Mouse (Mus musculus) left cerebral cortex, adult 9 months (tissue): Measurements from ENCODE around the gene Ankrd44.

Source experiments
- DNase-seq, 2 experiments: peaks; one replicate each; pipeline ENCODE4 v3.0.0; 2022; ENCODE audit warnings: low spot score in 2 of 2

Gene Ankrd44

DNA sequence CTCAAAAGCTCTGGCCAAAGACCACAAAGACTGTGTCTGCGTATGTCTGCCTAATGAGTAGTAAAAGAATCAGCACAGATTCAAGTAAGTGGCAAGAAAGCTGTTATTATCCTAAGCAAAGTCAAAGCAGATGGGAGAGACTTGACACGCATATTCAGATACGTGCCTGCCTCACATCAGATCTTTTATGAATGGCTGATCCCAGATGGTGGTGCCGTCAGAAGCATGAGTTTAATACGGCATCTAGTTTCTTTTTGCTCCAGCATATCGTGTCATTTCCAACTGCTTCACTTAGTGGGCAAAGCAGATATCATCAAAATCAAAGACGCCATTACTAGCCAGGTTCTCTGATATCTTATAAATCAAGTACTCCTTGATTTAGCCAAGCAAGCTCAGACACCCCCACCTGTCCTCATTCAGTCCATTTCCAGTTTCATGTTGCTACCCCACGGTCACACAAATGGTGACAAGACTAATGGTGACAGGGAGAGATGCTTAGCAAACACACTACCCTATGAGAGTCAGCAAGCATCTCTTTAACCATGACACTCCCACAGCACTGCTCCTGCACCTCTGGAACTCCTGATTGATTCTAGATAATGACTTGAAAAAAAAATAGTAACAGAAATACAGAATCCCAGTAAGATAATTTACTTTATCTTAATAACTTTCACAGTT lies 218.2 kb downstream of the Ankrd44 start:
- DNase-seq, result no peak

DNA sequence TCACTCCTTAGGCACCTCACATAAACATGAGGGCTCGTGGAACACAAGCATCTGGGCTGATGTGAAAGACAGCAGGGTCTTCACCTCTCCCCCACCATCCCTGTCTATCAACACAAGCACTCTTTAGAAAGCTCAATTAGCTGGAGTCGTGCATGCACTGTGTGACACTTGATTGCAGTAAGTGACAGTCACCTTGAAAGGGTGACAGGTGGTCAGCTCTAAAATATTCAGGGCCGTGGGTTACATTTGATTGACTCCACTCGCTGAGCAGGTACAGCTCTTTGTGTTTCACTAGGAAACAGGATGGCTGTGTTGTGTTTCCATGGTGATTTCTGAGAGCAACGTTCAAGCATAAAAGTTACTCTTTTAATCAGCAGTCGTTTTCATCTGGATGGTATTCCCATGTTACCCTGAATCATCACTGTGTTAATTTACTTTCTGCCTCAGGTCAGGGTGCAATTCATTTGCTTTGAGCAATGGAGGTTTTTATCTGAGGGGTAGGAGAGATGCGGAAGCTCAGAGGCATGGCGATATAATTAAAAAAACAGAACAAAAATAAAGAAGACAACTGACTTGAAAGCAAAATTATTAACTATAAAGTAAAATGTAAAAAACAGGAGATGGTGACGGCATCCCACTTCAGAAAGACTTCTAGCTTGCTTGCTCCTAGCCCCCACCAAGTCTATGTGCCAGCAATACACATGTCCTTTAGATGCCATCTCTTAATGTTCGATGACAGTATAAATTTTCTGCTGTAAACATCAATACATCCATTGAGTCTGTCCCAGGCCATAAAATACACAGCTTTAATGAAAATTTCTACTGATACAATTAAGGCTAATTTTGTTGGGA lies 218.9 kb downstream of the Ankrd44 start:
- no peak for DNase-seq

DNA sequence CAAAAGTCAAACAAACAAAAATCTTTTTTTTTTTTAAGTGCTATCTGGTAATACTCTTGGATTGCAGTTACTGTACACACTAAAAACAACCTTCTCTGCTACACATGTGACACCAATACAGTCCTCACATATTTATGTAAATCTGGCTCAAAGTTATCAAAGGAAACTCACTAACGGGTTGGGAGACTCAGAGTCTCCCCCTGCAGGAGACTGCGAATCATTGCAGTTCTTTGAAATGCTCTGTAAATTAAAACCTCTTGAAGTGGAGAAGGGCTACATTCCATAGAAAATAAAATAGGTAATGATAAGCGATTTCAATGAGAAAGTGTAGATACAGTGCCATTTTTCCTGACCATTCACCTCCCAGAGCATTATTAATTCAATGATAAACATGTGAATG lies 219.6 kb downstream of the Ankrd44 start:
- no peak for DNase-seq

DNA sequence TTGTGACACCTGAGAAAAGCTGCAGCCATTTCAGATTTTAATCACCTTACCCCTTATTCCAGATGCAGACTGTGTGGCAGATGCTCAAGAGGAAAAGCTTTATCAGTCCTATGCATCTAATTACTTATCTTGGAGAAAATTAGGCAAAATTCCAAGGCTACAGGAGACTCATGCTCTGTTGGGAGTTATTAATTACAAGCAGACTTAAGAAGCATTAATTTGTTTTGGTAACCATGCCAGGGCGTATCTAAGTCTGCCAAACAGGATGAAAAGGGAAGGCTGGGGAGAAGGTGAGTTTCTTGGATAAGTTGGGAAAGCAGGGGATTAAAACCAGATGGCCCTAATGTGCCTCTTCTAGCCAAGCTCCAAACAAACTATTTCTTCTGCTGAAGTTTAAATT lies 222.7 kb downstream of the Ankrd44 start:
- DNase-seq, result no peak

DNA sequence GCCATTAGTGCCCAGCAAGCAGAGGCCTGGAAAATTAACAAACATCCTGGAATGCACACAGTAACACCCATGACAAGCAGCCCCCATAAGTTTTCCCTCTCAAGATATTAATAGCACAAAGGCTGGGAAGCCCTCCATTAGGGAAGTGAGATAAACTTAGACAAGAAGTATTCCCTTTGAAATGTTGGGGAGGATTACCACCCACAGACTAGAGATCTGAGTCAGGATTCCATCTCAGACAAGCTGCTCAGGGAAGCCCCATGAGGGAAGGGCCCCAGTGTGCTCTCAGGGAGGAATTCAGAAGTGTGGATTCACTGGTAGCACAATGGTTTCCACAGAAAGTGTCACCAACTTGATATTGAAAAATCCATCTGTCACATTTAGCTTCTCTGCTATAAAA lies 223.3 kb downstream of the Ankrd44 start:
- no peak for DNase-seq

DNA sequence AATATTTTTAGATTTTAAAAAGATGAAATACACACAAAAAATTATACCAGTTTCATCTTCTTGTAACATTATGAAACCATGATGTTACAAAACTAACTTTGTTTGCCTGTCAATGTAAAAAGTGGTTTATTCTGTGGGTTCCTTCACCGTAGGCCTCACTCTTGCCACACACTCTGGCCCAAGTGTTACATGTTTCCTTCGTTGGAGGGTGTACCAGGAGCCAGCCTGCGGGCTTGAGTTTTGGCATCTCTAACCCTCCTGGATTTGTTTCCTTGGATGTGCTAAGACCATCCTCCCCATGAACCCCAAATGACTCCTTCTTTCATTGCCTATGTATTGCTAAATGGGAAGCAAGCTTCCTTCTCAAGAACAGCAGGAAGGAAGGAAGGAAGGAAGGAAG lies 230.8 kb downstream of the Ankrd44 start:
- DNase-seq, result no peak

DNA sequence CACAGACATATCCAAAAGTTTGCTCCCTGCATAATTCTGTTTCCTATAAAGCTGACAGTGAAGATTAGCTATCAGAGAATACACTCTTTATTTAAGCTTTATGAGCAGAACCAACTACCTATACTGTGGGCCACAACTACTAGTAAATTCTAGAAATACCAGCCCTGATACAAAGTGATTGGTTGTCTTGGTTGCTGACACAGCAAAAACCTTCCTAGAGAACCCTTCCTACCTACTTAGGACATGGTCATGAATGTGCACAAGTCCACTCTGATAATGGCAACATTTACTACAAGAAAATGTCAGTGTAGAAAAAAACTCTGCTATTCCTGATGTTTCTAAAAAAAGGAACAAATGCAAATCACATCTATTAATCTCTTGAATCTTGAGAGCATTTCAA lies 234.4 kb downstream of the Ankrd44 start:
- no peak for DNase-seq

DNA sequence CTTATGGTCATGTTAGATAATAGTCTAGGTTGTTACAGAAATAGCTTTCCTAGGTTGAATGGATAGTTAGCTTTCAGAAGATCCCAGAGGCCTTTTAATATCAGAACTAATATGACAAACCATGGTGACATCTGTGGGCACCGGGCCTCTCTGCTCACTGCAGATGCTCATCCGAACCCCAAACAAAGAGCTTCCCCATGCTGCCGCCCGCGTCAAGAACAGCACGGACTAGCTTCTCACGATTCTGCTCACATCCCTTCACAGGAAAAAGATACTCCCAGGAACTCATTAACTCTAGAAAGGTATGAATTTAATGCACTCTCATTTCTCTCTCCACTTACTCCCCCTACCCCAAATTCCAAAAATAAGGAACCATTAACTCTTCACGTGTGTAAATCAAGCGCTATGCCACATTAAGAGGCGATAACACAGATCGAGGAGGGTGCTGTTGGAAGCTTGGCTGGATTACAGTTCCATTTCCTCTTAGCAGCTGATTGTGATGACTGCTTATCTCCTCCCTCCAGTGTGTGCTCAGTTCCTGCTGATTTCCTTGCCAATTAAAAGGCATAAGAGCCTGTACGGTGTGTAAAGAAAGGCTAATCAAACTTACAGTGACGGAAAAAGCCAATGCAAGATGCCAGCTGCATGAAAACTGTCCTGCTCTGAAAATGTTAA lies 235.8 kb downstream of the Ankrd44 start:
- DNase-seq, result no peak

DNA sequence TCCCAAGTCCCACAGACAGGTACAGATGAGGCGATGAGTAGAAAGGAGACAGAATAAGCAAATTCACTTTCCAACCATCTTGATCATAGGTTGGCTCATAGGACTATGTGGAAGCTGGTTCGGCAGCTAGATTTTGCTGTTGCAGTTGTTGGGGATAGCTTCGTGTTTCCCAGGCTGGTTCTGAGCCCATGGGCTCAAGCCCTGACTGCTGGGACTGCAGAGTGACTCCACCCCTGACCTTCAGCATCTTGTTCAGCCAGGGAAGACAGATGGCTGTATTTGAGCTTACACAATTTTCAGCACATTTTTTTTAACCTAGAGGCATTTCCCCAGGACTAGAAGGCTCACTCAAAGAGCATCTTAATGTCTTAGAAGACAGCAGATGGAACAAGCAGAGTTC lies 237.7 kb downstream of the Ankrd44 start:
- no peak for DNase-seq

DNA sequence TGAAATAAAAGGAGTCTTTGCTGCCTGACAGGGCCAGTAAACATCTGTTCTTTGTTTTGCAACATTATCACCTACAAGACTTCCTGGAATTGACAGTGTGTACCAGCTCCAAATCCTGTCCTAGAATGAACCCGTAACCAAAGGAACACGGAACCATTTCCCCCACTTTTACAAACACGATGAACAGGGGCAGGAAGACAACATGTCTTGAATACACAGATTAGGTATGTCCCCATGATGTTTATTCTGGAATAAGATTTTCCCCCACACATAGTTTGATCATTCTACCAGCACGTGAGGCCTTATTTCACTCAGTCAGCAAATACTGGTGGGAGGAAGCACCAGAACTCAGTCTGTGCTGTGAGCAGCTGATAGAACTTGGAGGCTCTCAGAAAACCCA lies 241.9 kb downstream of the Ankrd44 start:
- DNase-seq, result no peak

DNA sequence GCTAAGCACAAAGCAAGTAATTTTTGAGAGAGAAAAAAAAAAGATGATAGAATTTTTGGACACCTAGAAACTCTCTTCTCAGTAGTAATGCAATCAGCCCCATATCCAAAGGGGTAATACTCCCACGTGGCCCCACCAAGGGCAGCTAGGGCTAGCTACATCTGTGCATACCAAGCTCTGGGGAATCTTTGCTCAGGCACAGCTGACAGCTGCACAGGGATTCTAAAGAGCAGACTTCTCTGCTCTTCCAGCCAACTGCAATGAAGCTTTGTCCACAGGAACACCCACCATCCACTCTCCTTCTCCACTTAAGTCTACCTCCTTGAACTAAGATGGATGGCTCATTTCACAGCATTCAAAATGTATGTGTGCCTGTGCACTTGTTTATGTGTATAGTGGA lies 246.6 kb downstream of the Ankrd44 start:
- no peak for DNase-seq

DNA sequence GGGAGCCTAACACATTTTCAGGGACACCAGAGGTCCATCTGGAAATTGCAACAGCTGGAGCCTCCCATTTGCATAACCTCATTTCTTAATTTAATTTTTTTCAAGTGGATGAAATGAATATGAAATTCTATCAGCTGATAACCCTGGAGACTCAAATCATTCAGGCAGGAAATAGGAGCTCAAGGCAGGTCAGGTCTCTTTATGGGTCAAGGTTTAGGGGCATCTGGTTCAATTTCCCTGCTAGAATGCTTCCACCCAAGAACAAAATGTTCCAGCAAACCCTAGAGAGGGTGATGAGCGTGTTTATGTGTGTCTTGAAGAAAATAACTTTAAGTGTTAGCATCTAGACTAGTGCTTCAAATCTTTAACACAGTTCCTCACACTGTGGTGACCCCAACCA lies 248.2 kb downstream of the Ankrd44 start:
- DNase-seq, result no peak

DNA sequence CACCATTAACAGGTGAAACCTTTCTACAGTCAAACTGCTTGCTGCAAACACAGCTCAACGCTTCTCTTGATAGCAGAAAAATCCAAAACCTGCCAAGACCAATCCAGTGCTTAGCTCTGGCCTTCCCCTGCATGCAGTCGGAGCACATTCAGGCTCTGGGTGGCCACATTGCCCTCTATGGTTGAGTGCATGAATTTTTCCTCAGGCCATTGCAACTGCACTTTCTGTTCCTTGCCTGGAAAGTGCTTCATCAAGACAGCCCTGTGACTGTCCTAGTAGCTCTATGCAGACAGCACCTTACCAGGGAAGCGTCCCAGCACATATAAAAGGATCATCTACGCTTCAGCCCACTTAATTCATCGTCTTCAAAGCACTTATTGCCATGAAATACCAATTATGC lies 250.7 kb downstream of the Ankrd44 start:
- no peak for DNase-seq

DNA sequence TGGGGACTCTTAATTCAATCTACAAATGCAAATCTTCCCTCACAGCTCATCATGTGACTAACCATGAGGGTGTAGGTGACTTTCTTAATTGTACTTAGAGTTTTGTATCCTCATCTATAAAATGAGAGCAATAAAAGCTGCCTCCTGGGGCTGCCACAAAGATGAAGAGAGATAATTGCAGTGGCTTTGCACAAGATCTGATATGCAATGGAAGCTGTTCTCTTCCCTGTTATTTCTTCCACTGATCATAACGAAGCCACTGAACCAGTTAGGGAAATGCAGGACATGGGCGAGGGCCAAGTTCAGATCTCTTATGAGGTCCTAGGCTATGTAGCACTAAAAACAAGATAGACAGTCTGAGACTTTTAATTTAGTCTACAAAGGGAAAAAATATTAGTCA lies 258.2 kb downstream of the Ankrd44 start:
- DNase-seq, result no peak

DNA sequence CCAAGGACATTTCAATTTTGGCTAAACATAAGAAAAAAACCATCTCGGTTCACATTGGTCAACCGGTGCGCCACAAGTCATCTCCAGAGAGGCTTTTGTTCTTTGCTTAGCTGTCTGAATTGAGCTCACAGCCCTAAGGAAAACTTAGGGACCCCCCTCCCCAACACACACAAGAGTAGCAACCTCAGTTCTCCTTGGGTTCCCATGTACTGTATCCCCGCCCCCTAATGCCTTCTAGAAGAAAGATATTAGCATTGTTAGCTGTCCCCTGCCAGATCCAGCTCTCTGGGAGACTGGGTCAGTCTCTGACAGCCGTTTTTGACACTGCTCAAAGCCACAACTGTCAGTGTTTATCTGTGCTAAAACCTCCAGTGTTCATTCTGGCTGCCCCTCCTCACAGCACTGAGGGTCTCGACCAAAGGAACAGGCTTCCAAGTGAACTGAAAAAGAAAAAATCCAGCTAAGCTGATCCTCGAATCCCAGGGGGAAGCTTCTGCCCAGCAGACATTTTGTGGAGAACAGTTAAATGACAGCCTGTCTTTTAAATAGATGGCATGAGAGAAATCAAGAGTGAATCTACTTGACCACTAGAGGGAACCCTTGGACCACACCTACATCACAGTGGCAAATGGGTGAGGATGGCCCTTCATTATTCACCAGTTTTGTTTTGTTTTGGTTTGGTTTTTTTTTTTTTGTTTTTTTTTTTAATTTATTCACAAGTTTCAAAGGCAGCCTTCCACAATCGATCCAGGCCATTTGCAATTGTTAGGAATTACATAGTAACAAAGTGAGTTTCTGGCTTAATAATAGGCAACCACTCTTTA lies 260.4 kb downstream of the Ankrd44 start:
- DNase-seq, result peak; percentile 13 to 47

DNA sequence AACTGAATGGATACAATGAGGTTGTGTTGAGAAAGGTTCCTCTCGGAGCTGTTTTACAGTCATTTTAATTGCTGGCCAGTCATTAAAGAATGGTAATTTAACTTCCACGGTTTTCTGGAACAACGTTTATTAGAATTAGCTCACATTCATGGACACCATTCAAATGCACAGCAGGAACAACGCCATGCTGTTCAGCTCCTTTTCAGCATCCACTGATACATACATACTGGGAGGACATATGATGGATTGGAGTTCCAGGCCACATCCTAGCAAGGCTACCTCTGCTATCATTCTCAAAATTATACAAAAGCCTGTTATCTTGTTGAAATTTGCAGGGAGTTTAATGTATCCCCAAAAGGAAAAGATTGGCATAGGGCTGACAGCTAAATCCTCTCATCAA lies 261.1 kb downstream of the Ankrd44 start:
- no peak for DNase-seq

DNA sequence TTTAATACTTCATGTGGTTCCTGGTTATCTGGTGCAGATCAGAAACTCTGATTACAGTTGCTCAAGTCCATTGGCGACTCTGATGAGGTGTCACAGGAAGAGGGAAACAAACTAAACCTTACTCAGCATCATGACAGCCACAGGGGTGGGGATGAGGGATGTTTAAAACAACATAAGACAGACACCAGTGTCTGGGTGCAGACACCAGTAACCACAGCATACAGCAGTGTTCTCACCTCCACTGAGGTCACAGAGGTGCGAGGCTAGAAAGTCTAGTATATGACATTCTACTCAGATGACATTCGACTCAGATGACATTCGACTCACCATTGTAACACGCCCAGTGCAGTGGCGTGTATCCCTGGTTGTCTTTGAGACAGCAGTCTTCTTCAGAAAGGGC lies 265.5 kb downstream of the Ankrd44 start:
- DNase-seq, result no peak

DNA sequence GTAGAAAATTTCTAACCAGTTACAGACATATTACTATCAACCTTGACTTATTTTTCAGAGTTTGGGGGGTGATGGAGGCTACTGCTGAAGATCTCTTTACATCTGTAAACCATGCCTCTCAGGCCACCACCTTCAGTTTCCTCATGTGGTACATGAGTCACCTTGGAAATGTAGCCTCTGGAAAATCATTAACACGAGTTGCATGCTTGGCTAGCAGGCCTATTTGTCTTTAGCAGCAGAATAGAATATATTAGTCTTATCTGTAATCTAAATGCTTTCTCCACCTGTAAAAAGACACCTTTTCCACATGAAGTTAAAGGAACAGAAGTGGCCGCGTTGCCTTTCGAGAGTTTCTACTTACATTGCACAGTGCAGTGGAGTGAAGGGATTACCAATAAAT lies 267.6 kb downstream of the Ankrd44 start:
- DNase-seq, result no peak

DNA sequence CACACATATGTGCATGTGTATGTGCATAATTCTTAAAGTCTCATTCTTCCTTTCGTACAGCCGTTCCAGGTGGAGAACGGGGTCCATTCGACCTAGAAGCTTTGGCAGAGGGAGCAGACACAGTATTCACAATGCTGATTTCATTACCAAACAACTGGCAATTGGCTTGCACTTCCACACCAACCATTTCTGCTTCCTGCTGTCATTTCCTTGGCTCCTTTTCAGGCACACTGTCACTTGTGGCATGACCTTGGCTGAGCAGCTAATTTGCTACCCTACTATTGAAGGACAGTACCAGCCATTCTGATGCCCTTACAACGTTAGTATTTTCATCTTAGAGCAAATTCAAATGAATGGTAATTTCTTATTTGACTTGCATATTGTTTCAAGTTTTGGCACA lies 277.9 kb downstream of the Ankrd44 start:
- no peak for DNase-seq

DNA sequence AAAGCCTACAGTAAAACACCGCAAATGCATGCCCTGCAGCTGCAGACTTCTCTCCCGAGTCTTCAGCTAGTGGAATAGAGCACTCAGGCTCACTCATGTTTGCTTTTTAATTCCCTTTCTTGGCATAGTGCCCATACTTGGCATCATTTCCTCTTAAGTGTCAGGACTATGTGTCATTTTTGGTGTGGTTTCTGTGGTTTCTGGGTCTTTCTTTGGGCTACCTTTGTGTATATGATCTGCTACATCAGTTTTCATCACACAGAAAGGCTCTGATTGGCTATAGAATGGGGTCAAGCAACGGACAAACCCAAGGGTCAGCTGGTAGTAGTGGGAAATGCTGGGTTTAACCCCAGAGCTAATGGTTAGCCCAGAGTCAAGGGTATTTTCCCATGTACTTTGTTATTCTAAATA lies 278.8 kb downstream of the Ankrd44 start:
- no peak for DNase-seq

DNA sequence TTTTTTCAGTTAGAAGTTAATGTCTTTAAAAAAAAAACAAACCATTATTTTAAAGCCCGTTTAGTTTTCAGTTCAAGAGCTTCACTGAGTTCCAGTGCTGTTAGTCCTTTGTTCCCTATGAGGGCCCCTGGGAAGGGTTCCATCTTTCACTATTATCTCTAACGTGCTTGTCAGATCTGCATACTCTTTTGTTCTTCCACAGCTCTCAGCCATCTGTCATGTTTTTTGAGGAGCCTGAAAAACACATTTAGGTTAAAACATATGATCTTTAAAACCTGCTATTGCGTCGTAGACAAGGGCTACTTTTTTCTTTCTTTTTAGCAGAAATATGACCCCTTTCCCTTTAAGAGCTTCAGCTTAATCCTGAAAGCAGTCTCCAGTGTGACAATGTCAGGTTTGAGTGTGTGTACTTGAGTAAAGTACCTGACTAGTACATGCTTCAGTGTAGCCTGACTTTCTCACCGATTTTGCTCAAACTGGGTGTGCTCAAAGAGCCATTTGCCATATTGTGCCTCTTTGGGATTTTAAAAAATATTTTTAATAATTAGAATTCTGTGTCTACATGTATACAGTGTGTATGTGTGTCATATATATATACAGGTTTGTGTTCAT lies 285.9 kb downstream of the Ankrd44 start:
- no peak for DNase-seq
